Mouse (Mus musculus): ENCODE measurements around the gene 5830411N06Rik.

5830411N06Rik gene

DNA sequence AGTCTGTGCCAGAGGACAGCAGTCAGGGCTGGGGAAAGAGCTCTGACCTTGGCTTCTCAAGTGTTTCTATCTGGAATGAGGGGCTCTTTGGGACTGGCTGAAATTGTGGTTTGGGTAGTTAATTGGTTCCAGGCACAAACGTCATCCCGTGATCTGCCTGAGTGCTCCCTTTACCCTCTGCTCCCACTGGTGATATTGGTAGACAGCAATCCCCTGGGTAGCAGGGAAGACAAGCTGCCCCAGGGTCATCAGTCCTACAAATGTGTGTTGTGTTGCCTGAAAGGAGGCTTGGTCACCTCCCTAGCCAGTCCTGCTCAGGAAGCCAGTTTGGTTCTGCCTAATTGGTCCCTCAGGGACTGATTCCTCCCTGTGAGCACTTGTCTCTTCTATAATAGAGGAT, 86.6 kb downstream of the 5830411N06Rik start, which contains the start of gene Olfr527:
Gene Olfr527 (plus strand): TSS at position 301 of the 400 bp plus-strand sequence.
- no peak for ATAC-seq (ENCODE audit: insufficient number of reproducible peaks, low FRiP score, low TSS enrichment)
